Mouse (Mus musculus) ES-Bruce4 (cell line): ENCODE data around the gene Slc39a11.

Experiments
- CTCF ChIP-seq: IDR thresholded peaks from one replicate; pipeline ENCODE4 v1.8.1; 2011; ENCODE audit warnings: low read depth, low read length
- EP300 ChIP-seq: IDR thresholded peaks from 2 replicates; pipeline ENCODE4 v1.6.1; 2011; ENCODE audit warnings: low read depth, low read length; ENCODE audit not compliant: insufficient read depth
- POLR2A ChIP-seq: IDR thresholded peaks from one replicate; pipeline ENCODE4 v1.8.1; 2011; ENCODE audit warnings: low read length; ENCODE audit not compliant: insufficient read depth

- TF ChIP-seq CTCF (no peak), EP300 (no peak), POLR2A (no peak)
Measured at GRCm38 (mm10) chr11:113200901-113201300, 449.0 kb downstream of the Slc39a11 start.
